Mouse (Mus musculus) testis, adult 2 months (tissue): ENCODE measurements at regions not wholly inside any gene's neighbourhood (a gene's known extent, or its start where the extent isn't known, plus 50 kb on each side); places are given as distances from the start of the nearest gene placed in this dataset.

Experiments
- CTCF ChIP-seq: fragments of 200-500 bp; IDR thresholded peaks from 2 replicates; pipeline ENCODE4 v1.5.1; 2012; ENCODE audit warnings: low read depth, mild to moderate bottlenecking, inconsistent platforms, low read length, moderate library complexity; ENCODE audit not compliant: control insufficient read depth, insufficient read depth, insufficient replicate concordance
- POLR2A ChIP-seq: fragments of 200-500 bp; IDR thresholded peaks from 2 replicates; pipeline ENCODE4 v1.6.1; 2012; ENCODE audit warnings: low read depth, mild to moderate bottlenecking, inconsistent platforms, low read length, moderate library complexity; ENCODE audit not compliant: control insufficient read depth

DNA sequence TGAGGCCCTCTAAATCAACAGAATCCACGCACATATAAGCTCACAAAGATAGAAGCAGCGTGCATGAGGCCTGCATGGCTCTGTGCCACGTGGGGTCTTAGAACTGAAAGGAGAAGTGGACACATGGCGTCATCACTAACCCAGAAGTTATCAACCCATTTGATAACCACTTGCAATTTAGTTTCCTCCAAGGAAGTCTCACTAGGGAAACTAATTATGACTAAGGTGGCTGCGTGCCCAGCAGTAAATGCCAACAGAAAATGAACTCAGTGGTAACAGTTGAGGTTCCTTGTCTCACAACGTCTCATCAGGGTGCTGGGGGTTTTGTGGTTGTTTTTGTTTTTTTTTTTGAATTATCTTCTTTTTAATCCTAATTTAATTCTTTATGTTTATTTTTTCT, 200.6 kb upstream of the Sesn3 start:
- no peak for TF ChIP-seq POLR2A
- TF ChIP-seq CTCF: no peak
